Mouse (Mus musculus): ENCODE measurements around the gene Stag2. TPM values are rescaled to one million over a fixed set of nuclear protein-coding genes. Genes with fewer than 3 reads are reported as not detected.

Gene Stag2
- 8.8 TPM for polyA plus RNA-seq (2015; fragmentation: Illumina TruSeq; extraction: RNeasy Lipid Tissue Mini Kit (QIAGEN cat#74804); ENCODE audit: insufficient read depth, low read depth, low replicate concordance)

DNA sequence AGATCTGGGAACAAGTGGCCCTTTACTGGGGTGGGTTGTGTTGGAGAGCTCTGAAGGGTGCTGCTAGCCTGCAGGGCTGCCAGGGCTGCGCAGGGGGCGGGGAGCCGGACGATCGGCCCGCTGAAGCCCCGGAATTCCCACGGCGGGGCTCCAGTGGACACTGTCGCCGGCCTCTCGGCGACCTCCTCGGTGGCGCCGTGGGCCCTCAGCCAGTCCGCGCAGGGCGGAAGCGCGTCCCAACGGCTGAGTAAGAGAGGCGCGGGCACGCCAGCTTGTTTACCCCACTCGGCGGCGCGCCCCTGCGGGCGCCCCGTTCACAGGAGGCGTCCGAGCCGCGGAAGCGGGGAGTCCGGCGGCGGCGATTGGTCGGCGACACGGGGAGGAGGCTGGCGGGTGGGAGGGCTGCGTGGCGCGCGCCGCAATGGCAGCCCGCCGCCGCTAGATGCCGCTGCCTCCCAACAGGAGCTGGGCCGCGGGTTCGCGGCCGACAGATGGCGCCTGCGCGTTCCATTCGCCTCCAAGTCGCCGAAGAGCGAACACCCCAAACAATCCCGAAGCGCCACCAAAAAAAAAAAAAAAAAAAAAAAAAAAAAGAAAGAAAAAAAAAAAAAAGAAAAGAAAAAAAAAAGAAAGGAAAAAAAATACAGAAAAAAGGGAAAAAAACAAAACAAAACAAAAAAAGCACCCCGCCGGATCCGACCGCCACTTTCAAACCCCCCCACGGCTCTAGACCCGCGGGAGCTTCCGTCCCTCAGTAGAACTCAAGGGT, at the start of gene Stag2:
Gene Stag2, plus strand, starts transcription at position 530 of the 769 bp plus-strand sequence.

Other genes starting within 250 kb of the Stag2 start
- gene Thoc2, start 228.6 kb upstream of the Stag2 start, polyA plus RNA-seq (2015; fragmentation: Illumina TruSeq; extraction: RNeasy Lipid Tissue Mini Kit (QIAGEN cat#74804); ENCODE audit: insufficient read depth, low read depth, low replicate concordance): 11.7 TPM
- gene Xiap, start 89.6 kb upstream of the Stag2 start, polyA plus RNA-seq (2015; fragmentation: Illumina TruSeq; extraction: RNeasy Lipid Tissue Mini Kit (QIAGEN cat#74804); ENCODE audit: insufficient read depth, low read depth, low replicate concordance): 10.1 TPM